Mouse (Mus musculus): Measurements from ENCODE around the gene Fbxl8. TPM values are rescaled to one million over a fixed set of nuclear protein-coding genes. Genes with fewer than 3 reads are reported as not detected.

The Fbxl8 gene
- polyA plus RNA-seq (2015; fragmentation: Illumina TruSeq; extraction: RNeasy Lipid Tissue Mini Kit (QIAGEN cat#74804); ENCODE audit: insufficient read depth, low read depth, low replicate concordance): 1.3 TPM

GRCm38 (mm10) chr8:105264024-105264982, at the start of gene Fbxl8, which contains the start of gene Tradd:
Gene Fbxl8 (plus strand): TSS chr8:105264648.
Gene Tradd (minus strand): TSS chr8:105264609.

GRCm38 (mm10) chr8:105224413-105225271, 39.8 kb upstream of the Fbxl8 start, which contains the start of gene D230025D16Rik:
Gene D230025D16Rik (plus strand): TSS chr8:105225145.

DNA sequence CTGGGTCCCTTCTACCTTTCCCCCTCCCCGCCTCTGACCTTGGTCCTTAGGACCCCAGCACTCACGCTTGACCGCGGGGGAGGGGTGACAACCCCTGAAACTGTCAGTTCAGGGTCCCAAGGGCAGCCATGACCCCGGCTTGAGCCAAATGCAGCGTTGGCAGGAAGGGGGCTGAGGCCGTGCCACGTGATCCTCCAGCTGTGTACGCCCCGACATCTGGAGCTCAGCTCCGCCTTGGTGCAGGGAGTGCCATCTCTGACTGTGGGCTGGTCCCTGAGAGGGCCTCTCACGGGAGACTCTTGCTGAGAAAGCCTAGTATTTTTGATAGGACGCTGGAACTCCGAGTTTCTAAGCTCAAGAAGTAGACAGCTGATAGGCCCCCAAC, 9.5 kb upstream of the Fbxl8 start, which contains the start of gene B3gnt9:
B3gnt9 (minus strand) TSS at position 188 of the 385 bp plus-strand sequence.

GRCm38 (mm10) chr8:105269461-105269947, 5.1 kb downstream of the Fbxl8 start, which contains the start of gene Hsf4:
Gene Hsf4 (plus strand): TSS chr8:105269801.

DNA sequence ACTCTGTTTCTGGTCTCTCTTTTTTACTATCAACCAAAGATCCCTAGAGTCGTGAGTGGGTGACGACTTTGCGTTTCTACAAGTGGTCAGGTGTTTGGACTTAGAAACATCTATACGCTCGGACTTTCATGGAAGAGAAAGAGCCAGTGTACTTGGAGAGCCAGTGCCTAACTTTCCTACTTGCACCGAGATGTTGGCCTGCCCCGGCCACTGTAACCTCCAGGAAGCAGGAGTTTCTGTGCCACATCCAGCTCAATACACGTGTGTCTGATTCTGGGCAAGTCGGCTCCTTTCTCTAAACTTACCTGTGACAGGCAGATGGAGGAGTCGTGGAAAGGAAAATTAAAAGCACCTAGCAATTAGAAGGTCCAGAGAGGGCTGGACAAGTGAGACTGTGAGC, 11.4 kb downstream of the Fbxl8 start, which contains the start of gene Nol3:
Nol3 (plus strand) TSS at position 301 of the 400 bp plus-strand sequence.

DNA sequence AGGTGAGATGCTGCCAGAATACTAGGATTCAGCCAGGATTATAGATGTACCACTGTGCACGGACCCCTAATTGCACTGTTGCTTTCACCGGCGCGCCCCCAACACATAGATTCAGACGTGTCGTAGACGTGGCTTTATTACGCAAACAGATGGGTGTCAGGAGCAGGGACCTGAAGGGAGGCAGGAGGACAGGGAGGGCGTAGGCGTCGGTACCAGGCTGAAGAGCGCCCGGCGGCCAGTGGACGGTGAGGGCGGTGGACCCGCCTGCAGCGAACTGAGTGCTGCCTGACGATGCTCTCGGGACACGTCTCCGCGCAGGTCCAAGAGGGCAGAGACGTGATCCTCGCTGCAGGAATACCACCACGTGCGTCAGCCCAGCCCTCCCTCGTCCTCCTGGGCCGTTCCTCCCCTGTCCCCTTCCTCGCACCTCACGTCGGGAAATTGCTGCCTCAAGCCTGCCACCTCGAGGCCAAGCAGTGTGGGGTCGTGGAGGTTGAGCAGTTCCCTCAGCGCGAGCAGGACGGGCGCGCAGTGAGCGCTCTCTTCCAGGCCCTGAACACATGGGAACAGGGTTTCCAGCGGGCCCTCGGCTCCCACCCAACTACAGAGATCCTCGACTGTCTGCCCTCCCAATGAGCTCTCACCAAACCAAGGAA, 25.5 kb downstream of the Fbxl8 start, which contains the start of gene 4931428F04Rik:
4931428F04Rik (minus strand) TSS at position 60 of the 656 bp plus-strand sequence.

DNA sequence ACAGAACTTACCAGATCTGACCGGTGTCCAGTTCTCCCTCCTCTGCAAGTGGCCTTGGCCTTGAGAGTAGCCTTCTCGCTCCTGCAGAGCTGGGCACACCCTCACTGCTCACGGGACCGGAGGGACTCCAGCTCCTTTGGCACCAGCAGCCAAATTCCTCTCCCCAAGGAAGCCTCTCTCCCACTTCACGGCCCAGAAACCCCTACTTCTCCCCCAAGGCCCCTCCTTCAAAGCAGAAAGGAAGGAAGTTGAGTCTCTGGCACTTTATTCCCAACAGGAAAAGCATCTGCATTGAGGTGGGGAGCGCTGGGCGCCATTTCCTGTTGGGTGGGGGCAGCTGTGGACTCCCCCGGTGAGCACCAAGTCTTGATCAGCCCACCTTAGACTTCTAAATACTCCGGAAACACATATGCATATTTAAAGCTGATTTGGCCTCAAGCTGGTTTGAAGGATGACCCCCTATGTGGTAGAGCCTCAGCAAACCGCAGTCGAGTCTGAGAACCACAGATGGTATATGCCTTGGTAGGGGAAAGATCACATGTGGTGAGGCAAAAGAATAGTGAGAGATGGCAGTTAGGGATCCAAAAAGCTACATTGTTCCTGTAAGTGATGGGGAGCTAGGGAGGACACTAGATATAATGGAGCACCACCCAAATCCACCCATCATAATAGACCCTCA, 31.6 kb downstream of the Fbxl8 start, which contains the start of gene Exoc3l:
Exoc3l (minus strand) TSS at position 207 of the 679 bp plus-strand sequence.

DNA sequence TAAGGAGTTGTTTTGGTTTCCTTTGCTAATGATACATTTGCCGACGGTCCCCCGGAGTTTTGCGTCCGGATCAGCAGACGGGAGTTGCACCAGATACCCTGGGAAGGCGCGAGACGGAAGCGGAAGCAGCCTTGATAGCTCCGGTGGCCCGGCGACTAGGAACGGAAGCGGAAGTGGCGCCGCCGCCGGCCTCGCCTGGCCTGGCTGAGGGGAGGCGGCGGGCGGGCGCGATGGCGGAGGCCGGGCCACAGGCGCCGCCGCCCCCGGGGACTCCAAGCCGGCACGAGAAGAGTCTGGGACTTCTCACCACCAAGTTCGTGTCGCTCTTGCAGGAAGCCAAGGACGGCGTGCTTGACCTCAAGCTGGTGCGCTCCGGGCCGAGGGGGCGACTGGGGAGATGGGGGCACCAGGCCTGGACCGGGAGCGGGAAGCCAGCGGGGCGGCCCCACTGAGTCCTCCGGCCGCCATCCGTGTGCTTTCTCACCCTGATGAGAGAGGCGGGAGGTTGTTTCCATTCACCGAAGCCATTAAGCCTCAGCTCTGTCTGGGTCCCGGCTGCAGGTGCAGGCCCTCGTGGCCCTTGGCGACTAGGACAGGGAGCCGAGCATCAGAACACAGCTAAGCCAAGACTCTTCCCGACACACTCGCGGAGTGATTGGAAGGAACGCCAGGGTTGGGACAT, 33.2 kb downstream of the Fbxl8 start, which contains the start of gene E2f4:
E2f4 (plus strand) TSS at position 153 of the 682 bp plus-strand sequence.

GRCm38 (mm10) chr8:105305211-105306145, 41.0 kb downstream of the Fbxl8 start, which contains the start of gene Elmo3:
Gene Elmo3 (plus strand): TSS chr8:105305601.

Other genes with a start within 250 kb of the Fbxl8 start
- gene Ces3a, start 216.0 kb upstream of the Fbxl8 start, polyA plus RNA-seq (2015; fragmentation: Illumina TruSeq; extraction: RNeasy Lipid Tissue Mini Kit (QIAGEN cat#74804); ENCODE audit: insufficient read depth, low read depth, low replicate concordance): not detected
- not detected for gene Ces3b, start 180.9 kb upstream of the Fbxl8 start, polyA plus RNA-seq (2015; fragmentation: Illumina TruSeq; extraction: RNeasy Lipid Tissue Mini Kit (QIAGEN cat#74804); ENCODE audit: insufficient read depth, low read depth, low replicate concordance)
- gene Ces4a, start 132.8 kb upstream of the Fbxl8 start, polyA plus RNA-seq (2015; fragmentation: Illumina TruSeq; extraction: RNeasy Lipid Tissue Mini Kit (QIAGEN cat#74804); ENCODE audit: insufficient read depth, low read depth, low replicate concordance): not detected
- gene Cbfb, start 94.0 kb upstream of the Fbxl8 start, polyA plus RNA-seq (2015; fragmentation: Illumina TruSeq; extraction: RNeasy Lipid Tissue Mini Kit (QIAGEN cat#74804); ENCODE audit: insufficient read depth, low read depth, low replicate concordance): 4.9 TPM
- 9.7 TPM for gene D230025D16Rik, start 39.5 kb upstream of the Fbxl8 start, polyA plus RNA-seq (2015; fragmentation: Illumina TruSeq; extraction: RNeasy Lipid Tissue Mini Kit (QIAGEN cat#74804); ENCODE audit: insufficient read depth, low read depth, low replicate concordance)
- gene B3gnt9, start 9.5 kb upstream of the Fbxl8 start, polyA plus RNA-seq (2015; fragmentation: Illumina TruSeq; extraction: RNeasy Lipid Tissue Mini Kit (QIAGEN cat#74804); ENCODE audit: insufficient read depth, low read depth, low replicate concordance): 3.1 TPM
- 5.1 TPM for gene Tradd, start within 50 bp of the Fbxl8 start, polyA plus RNA-seq (2015; fragmentation: Illumina TruSeq; extraction: RNeasy Lipid Tissue Mini Kit (QIAGEN cat#74804); ENCODE audit: insufficient read depth, low read depth, low replicate concordance)
- gene Hsf4, start 5.2 kb downstream of the Fbxl8 start, polyA plus RNA-seq (2015; fragmentation: Illumina TruSeq; extraction: RNeasy Lipid Tissue Mini Kit (QIAGEN cat#74804); ENCODE audit: insufficient read depth, low read depth, low replicate concordance): 2.9 TPM
- 0.33 TPM for gene Nol3, start 11.5 kb downstream of the Fbxl8 start, polyA plus RNA-seq (2015; fragmentation: Illumina TruSeq; extraction: RNeasy Lipid Tissue Mini Kit (QIAGEN cat#74804); ENCODE audit: insufficient read depth, low read depth, low replicate concordance)
- 0.63 TPM for gene 4931428F04Rik, start 25.2 kb downstream of the Fbxl8 start, polyA plus RNA-seq (2015; fragmentation: Illumina TruSeq; extraction: RNeasy Lipid Tissue Mini Kit (QIAGEN cat#74804); ENCODE audit: insufficient read depth, low read depth, low replicate concordance)
- gene Exoc3l, start 31.5 kb downstream of the Fbxl8 start, polyA plus RNA-seq (2015; fragmentation: Illumina TruSeq; extraction: RNeasy Lipid Tissue Mini Kit (QIAGEN cat#74804); ENCODE audit: insufficient read depth, low read depth, low replicate concordance): 5.2 TPM
- 15.0 TPM for gene E2f4, start 33.0 kb downstream of the Fbxl8 start, polyA plus RNA-seq (2015; fragmentation: Illumina TruSeq; extraction: RNeasy Lipid Tissue Mini Kit (QIAGEN cat#74804); ENCODE audit: insufficient read depth, low read depth, low replicate concordance)
- 15.3 TPM for gene Elmo3, start 41.0 kb downstream of the Fbxl8 start, polyA plus RNA-seq (2015; fragmentation: Illumina TruSeq; extraction: RNeasy Lipid Tissue Mini Kit (QIAGEN cat#74804); ENCODE audit: insufficient read depth, low read depth, low replicate concordance)
- gene Lrrc29, start 61.6 kb downstream of the Fbxl8 start, polyA plus RNA-seq (2015; fragmentation: Illumina TruSeq; extraction: RNeasy Lipid Tissue Mini Kit (QIAGEN cat#74804); ENCODE audit: insufficient read depth, low read depth, low replicate concordance): 2.0 TPM
- gene Tmem208, start 61.7 kb downstream of the Fbxl8 start, polyA plus RNA-seq (2015; fragmentation: Illumina TruSeq; extraction: RNeasy Lipid Tissue Mini Kit (QIAGEN cat#74804); ENCODE audit: insufficient read depth, low read depth, low replicate concordance): 35.7 TPM
- gene Fhod1, start 83.3 kb downstream of the Fbxl8 start, polyA plus RNA-seq (2015; fragmentation: Illumina TruSeq; extraction: RNeasy Lipid Tissue Mini Kit (QIAGEN cat#74804); ENCODE audit: insufficient read depth, low read depth, low replicate concordance): 7.3 TPM
- 0.61 TPM for gene Slc9a5, start 84.2 kb downstream of the Fbxl8 start, polyA plus RNA-seq (2015; fragmentation: Illumina TruSeq; extraction: RNeasy Lipid Tissue Mini Kit (QIAGEN cat#74804); ENCODE audit: insufficient read depth, low read depth, low replicate concordance)
- not detected for gene Plekhg4, start 108.6 kb downstream of the Fbxl8 start, polyA plus RNA-seq (2015; fragmentation: Illumina TruSeq; extraction: RNeasy Lipid Tissue Mini Kit (QIAGEN cat#74804); ENCODE audit: insufficient read depth, low read depth, low replicate concordance)
- not detected for gene Kctd19, start 148.9 kb downstream of the Fbxl8 start, polyA plus RNA-seq (2015; fragmentation: Illumina TruSeq; extraction: RNeasy Lipid Tissue Mini Kit (QIAGEN cat#74804); ENCODE audit: insufficient read depth, low read depth, low replicate concordance)
- 1.6 TPM for gene Lrrc36, start 148.9 kb downstream of the Fbxl8 start, polyA plus RNA-seq (2015; fragmentation: Illumina TruSeq; extraction: RNeasy Lipid Tissue Mini Kit (QIAGEN cat#74804); ENCODE audit: insufficient read depth, low read depth, low replicate concordance)
- 31.3 TPM for gene Tppp3, start 206.9 kb downstream of the Fbxl8 start, polyA plus RNA-seq (2015; fragmentation: Illumina TruSeq; extraction: RNeasy Lipid Tissue Mini Kit (QIAGEN cat#74804); ENCODE audit: insufficient read depth, low read depth, low replicate concordance)
- 13.1 TPM for gene Zdhhc1, start 232.3 kb downstream of the Fbxl8 start, polyA plus RNA-seq (2015; fragmentation: Illumina TruSeq; extraction: RNeasy Lipid Tissue Mini Kit (QIAGEN cat#74804); ENCODE audit: insufficient read depth, low read depth, low replicate concordance)